Mouse (Mus musculus) lung, embryonic 14.5 days (tissue): ENCODE results near the gene Actr1b. TPM values are rescaled to one million over a fixed set of nuclear protein-coding genes. Genes with fewer than 3 reads are reported as not detected.

Source experiments
- ATAC-seq: fragments of 200-750 bp; cut with Nextera tagmentation; 2 replicates; pipeline ENCODE4 v1.8.0; 2017; ENCODE audit warnings: mild to moderate bottlenecking, moderate TSS enrichment, moderate library complexity; ENCODE audit not compliant: insufficient read depth
- DNase-seq: peaks from one replicate; pipeline ENCODE4 v3.0.0-alpha.2; 2015
- H3K27ac ChIP-seq: fragments of 300-500 bp; sonication (generic); 2 replicates; pipeline ENCODE4 v1.5.1; 2014; ENCODE audit warnings: low read depth, mild to moderate bottlenecking, moderate library complexity
- H3K27me3 ChIP-seq: fragments of 300-500 bp; sonication (generic); 2 replicates; pipeline ENCODE4 v1.6.1; 2014; ENCODE audit warnings: low read length, control low read depth; ENCODE audit not compliant: insufficient read depth
- H3K36me3 ChIP-seq: fragments of 300-500 bp; sonication (generic); 2 replicates; pipeline ENCODE4 v1.6.1; 2014; ENCODE audit warnings: control low read depth; ENCODE audit not compliant: insufficient read depth
- H3K4me1 ChIP-seq: fragments of 300-500 bp; sonication (generic); 2 replicates; pipeline ENCODE4 v1.6.1; 2014; ENCODE audit warnings: antibody characterized with exemption, control low read depth; ENCODE audit not compliant: insufficient read depth
- H3K4me2 ChIP-seq: fragments of 300-500 bp; sonication (generic); 2 replicates; pipeline ENCODE4 v1.6.1; 2014; ENCODE audit warnings: mild to moderate bottlenecking
- H3K4me3 ChIP-seq: fragments of 300-500 bp; sonication (generic); 2 replicates; pipeline ENCODE4 v1.5.1; 2014; ENCODE audit warnings: low read depth, low read length
- H3K9ac ChIP-seq: fragments of 300-500 bp; sonication (generic); 2 replicates; pipeline ENCODE4 v1.6.1; 2014
- H3K9me3 ChIP-seq: fragments of 300-500 bp; sonication (generic); 2 replicates; pipeline ENCODE4 v1.6.1; 2016; ENCODE audit warnings: low read depth, low read length, control low read depth
- CTCF ChIP-seq: IDR thresholded peaks from 2 replicates; pipeline ENCODE4 v1.5.1; 2016; ENCODE audit warnings: antibody characterized with exemption, low read depth
- WGBS: fragments of 180-500 bp; shearing (Covaris S2); extraction: QIAGEN DNeasy Blood & Tissue Kit; methylation state at CpG from one replicate; pipeline ENCODE4 v1.1.7; 2014; 5-methylcytosine and 5-hydroxymethylcytosine counted together
- polyA plus RNA-seq: library from polyadenylated mRNA; unstranded; fragments of >200 nt; fragmentation: Nextera tagmentation; extraction: Ambion mirVana; gene quantifications from 2 replicates; pipeline ENCODE4 v1.2.1, GENCODE M21; 2014

Actr1b gene
- 93.6 and 98.7 TPM in 2 replicates for polyA plus RNA-seq

DNA sequence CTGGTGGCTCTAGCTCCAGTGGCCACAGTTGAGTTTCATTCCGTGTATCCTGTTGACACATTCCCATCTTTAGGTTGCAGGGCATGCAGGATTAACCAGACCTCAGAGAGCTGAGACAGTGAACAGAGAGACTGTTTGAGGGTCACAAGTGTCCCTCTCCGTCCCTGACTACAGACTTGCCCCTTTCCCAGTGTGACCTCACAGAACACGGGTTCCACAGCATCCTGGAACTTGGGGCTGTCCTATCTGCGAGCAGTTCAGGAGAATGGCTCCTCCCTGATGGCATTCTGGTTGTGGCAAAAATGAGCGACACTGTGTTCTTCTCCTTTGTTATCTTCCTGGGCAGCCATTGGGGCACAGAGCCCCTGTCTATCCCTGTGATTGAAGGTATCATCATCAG, at the start of gene Actr1b:
Gene Actr1b (minus strand): TSS at position 112 of the 400 bp plus-strand sequence.
- Histone ChIP-seq H3K4me2 (no peak within 1 kb of the TSS), H3K9ac (no peak within 1 kb of the TSS), H3K4me1 (no peaks in the 10 kb centered on the region), H3K27ac (no peak within 1 kb of the TSS), H3K9me3 (no peaks in the 10 kb centered on the region), H3K27me3 (no peaks in the 10 kb centered on the region), H3K36me3 (no peaks in the 10 kb centered on the region), H3K4me3 (no peak within 1 kb of the TSS)
- no peak for TF ChIP-seq CTCF
- ATAC-seq (no peak), DNase-seq (no peak)
- 77% methylated on average over 5 of the region's 5 CpGs for WGBS

DNA sequence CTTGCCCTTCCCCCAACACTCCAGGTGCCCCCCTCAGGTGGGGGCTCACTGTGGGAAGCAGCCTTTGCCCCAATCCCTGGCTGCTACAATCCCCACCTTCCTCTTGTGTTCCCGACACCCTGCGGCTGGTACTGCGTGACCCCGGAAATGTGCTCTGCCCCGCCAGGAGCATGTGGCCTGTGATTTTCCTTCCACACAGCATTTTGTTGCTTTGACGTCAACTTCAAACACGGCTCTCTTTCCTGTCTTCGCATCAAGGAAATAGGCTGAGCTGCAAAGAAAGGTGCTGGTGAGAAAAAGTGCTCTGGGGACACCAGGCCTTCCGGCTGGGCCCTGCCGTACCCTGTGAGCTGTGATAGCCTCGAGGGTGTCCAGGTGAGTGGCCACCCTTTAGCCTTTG, 47.3 kb upstream of the Actr1b start, which contains the start of gene Zap70:
Gene Zap70 (plus strand): TSS at position 231 of the 400 bp plus-strand sequence.
- no peak within 1 kb of the TSS for H3K9ac ChIP-seq
- no peaks in the 10 kb centered on the region for H3K4me1 ChIP-seq
- ATAC-seq, result no peak
- WGBS, result 74% methylated on average over 11 of the region's 11 CpGs
- H3K4me2 ChIP-seq, result no peak within 1 kb of the TSS
- no peak for TF ChIP-seq CTCF
- no peak within 1 kb of the TSS for H3K27ac ChIP-seq
- no peaks in the 10 kb centered on the region for H3K9me3 ChIP-seq
- no peaks in the 10 kb centered on the region for H3K27me3 ChIP-seq
- H3K36me3 ChIP-seq, result no peaks in the 10 kb centered on the region
- DNase-seq, result no peak
- no peak within 1 kb of the TSS for H3K4me3 ChIP-seq

DNA sequence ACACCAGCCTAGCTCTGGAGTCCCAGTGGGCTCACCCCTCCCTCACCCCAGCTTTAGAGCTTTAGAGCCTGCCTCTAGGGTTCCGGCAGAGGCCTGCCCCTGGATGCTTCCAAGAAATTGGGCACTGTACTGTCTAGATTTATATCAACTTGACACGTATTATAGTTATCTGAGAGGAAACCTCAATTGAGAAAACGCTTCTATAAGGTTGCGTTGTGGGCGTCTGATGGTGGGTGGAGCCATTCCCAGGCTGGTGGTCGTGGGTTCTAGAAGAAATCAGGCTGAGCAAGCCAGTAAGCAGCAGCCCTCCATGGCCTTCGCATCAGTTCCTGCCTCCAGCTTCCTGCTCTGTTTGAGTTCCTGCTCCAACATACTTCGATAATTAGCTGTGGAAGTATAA, 46.8 kb upstream of the Actr1b start:
- no peaks in the 10 kb centered on the region for H3K9me3 ChIP-seq
- H3K4me2 ChIP-seq, result no peak overlapping the region
- TF ChIP-seq CTCF, result no peak
- 79% methylated on average over 8 of the region's 8 CpGs for WGBS
- no peaks in the 10 kb centered on the region for H3K27me3 ChIP-seq
- DNase-seq (no peak), ATAC-seq (no peak)
- no peak overlapping the region for H3K9ac ChIP-seq
- no peaks in the 10 kb centered on the region for H3K36me3 ChIP-seq
- H3K27ac ChIP-seq, result no peak overlapping the region
- no peaks in the 10 kb centered on the region for H3K4me1 ChIP-seq
- H3K4me3 ChIP-seq, result no peak overlapping the region

DNA sequence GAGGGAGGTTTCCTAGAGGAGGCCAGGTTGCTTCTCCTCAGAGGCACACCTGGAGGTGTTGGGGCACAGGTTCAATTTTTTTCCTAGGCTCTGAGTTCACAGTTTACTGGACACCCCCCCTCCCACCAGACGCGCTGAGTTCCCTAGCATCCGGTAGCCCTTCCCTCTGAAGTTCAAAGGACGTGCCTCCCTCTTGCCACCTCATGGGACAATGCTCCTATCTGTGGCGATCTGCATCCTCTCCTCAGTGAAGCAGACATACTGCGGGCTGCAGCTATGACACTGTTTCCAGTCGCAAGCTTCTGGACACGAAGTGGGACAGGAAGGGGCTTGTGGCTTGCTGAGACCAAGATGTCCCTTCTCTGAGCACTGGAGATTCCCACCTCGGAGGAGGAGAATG, 46.2 kb upstream of the Actr1b start:
- Histone ChIP-seq H3K27ac (no peak overlapping the region), H3K9ac (no peak overlapping the region), H3K36me3 (no peaks in the 10 kb centered on the region), H3K4me3 (no peak overlapping the region), H3K4me1 (no peaks in the 10 kb centered on the region), H3K27me3 (no peaks in the 10 kb centered on the region), H3K9me3 (no peaks in the 10 kb centered on the region), H3K4me2 (no peak overlapping the region)
- DNase-seq (no peak), ATAC-seq (no peak)
- TF ChIP-seq CTCF, result no peak
- WGBS, result 70% methylated on average over 9 of the region's 9 CpGs

DNA sequence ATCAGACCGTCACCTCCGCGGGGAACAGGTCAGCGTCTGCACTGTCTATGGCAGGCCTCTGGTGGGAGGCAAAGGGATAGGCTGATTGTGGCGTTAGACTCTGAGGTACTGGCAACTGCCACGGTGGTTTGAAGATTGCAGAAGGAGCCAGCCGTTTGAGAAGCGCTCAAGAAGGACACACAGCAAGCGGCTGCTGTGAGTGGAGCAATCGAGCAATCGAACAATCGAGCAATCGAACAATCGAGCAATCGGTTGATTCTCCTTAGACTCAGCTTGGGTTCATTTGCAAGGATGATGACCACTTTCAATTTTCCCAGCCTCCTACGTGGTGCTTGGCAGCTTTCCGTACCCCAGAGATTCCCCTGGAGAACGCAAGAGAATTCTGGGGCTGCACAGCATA, 44.9 kb upstream of the Actr1b start:
- no peak for ATAC-seq
- Histone ChIP-seq H3K4me3 (no peak overlapping the region), H3K4me2 (no peak overlapping the region), H3K27me3 (no peaks in the 10 kb centered on the region), H3K9ac (no peak overlapping the region), H3K27ac (no peak overlapping the region), H3K4me1 (no peaks in the 10 kb centered on the region), H3K9me3 (no peaks in the 10 kb centered on the region), H3K36me3 (no peaks in the 10 kb centered on the region)
- DNase-seq, result no peak
- no peak for TF ChIP-seq CTCF
- 81% methylated on average over 18 of the region's 18 CpGs for WGBS

DNA sequence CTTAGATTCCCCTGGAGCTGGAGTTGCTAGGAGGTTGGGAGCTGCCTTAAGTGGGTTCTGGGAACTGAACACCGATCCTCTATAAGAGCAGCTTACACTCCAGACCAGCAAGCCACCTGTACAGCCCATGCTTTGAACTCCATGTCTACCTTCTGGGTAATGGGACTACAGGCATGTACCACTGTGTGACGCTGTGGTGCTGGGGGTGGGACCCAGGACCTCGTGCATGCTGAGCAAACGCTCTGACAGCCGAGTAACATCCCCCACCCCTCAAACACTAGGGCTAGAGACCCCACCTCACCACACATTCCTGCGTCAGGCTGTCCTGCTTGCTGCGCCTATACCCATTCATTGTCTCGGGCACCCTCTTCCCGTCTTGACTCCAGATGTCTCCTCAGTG, 44.3 kb upstream of the Actr1b start:
- Histone ChIP-seq H3K27ac (no peak overlapping the region), H3K9me3 (no peaks in the 10 kb centered on the region), H3K4me2 (no peak overlapping the region), H3K4me3 (no peak overlapping the region), H3K4me1 (no peaks in the 10 kb centered on the region), H3K36me3 (no peaks in the 10 kb centered on the region), H3K9ac (no peak overlapping the region), H3K27me3 (no peaks in the 10 kb centered on the region)
- ATAC-seq (no peak), DNase-seq (no peak)
- 77% methylated on average over 9 of the region's 9 CpGs for WGBS
- TF ChIP-seq CTCF, result no peak

DNA sequence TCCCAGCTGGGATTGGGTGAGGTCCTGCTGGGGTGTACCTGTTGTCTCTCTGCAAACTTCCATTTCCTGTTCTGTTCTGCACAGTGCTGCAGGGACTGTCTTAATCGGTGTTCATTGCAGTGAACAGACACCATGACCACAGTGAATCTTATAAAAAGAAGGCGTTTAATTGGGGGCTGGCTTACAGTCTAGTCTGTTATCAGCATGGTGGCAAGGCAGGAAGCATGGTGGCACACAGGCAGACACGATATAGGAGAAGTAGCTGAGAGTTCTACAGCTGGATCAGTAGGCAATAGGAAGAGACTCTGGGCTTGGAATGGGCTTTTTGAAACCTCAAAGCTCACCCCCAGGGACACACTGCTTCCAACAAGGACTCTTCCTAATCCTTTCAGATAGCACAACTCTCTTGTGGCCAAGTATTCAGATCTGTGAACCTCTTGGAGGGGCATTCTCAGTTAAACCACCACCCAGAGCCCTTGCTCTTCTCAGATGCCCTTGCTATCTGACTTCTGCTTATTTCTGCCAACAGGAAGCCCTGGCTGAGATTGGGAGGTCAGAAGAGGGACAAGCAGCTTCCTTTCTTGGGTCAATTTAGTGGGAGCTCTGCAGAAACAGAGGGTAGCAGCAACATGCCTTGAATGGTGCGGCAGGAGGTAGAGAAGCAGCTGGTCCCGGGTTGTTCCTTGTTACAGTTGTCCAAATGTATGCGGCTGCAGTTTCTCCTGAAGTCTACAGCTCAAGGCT, 39.9 kb upstream of the Actr1b start:
- DNase-seq, result no peak
- Histone ChIP-seq H3K4me2 (no peak overlapping the region), H3K9ac (no peak overlapping the region), H3K4me3 (no peak overlapping the region), H3K4me1 (no peaks in the 10 kb centered on the region), H3K27me3 (no peaks in the 10 kb centered on the region), H3K9me3 (no peaks in the 10 kb centered on the region), H3K27ac (no peak overlapping the region), H3K36me3 (no peaks in the 10 kb centered on the region)
- WGBS, result 71% methylated on average over 6 of the region's 6 CpGs
- ATAC-seq, result no peak
- TF ChIP-seq CTCF, result no peak
